Mouse (Mus musculus) fibroblast of lung, adult 2 months (primary cell): Measurements from ENCODE around the gene Ldlr.
"Not testable (repeated sequence)": the region's sequence is repeated elsewhere in the genome, so short reads cannot be mapped to it uniquely, and the experiment has no call there.

Experiments used
- DNase-seq: peaks from one replicate; pipeline ENCODE4 v3.0.0-alpha.2; 2011; ENCODE audit warnings: low read depth

The Ldlr gene

DNA sequence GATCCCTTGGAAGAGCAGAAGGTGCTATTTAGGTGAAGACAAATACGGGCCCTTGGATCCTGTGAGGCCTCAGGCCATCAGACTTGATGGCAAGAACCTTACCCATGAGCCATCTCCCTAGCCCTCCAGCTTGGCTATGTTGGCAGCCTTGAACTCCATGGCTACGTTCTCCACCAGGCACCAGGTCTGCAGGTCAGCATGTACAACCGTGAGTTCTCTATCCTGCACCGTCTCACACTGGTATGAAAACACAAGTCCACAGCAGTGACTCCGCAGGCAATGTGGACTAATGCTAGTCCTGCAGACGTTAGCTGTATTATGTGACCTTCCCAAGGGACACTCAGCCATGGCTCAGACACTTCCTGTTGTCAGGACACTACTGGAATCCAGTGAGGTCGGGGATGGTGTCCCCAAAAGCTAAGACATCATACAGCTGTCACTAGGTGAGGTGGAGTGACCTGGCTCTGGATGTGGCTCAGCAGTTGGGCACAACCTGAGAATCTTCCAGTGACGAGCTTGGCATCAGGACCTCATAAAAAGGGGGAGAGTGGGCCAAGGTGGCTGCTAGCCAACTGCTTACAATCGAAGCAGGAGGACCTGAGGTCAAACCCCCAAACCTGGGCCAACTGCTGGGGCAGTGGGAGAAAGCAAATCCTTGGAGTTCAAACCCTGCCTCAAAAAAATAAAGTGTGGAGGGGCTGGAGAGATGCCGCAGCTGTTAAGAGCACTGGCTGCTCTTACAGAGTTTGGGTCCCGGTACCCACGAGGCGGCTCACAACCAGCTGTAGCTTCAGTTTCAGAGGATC lies 31.4 kb downstream of the Ldlr start:
- DNase-seq, result no peak

DNA sequence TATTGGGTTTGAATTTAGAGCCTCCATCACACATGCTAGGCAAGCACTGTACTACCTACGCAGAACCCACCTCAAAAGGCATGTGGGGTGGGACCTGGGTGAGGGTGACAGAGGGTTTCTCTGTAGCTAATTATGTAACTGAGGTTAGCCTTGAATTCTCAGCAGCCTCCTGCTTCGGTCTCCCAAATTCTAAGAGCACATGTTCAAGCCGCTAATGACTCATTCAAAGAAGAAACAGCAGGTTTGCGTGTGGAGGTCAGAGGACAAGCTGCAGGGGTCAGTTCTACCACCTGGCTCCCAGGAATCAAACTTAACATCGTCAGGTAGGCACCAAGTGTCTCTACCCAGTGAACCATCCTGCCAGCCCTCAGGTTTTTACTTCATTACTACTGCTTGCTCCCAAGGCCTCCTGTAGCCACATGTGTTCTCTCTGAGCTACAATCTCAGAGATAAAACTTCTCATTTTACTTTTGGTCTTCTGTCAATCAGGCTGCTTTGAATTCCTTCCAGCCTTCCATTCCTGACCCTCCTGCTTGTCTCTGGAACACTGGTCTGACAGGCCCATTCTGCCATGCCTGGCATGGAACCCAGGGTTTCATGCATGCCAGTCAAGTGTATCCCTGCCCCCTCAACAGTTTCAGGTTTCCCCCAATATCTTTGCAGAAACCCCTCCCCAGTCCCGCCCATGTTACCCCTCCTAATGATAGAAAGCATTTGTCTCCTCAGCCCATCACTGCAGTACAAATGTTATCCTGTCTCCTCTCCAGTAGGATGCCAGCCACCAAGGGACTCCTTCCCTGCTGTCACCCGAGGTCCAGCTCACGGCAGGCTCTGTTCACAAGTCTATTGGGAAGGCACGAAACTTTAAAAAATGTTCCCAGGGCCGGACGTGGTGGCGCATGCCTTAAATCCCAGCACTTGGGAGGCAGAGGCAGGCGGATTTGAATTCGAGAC lies 35.6 kb downstream of the Ldlr start:
- DNase-seq, result no peak

DNA sequence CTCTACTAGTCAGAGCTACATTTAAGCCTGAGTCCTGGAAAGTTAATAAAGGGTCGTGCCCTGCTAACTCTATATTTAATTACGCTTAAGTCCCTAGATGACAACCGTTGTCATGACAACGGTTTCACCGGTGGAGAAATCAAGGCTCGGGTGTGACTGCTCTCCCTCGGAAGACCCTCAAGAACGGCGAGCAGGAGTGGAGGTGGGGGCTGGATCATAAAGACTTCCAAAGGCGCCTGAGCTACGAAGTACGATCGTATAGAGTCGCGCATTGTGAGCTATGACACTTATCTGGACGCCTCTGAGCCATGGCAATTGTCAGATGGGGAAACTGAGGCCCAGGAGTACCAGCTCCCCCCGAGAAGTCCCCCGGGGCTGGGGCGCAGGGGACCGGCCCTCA lies 36.4 kb downstream of the Ldlr start:
- no peak for DNase-seq

DNA sequence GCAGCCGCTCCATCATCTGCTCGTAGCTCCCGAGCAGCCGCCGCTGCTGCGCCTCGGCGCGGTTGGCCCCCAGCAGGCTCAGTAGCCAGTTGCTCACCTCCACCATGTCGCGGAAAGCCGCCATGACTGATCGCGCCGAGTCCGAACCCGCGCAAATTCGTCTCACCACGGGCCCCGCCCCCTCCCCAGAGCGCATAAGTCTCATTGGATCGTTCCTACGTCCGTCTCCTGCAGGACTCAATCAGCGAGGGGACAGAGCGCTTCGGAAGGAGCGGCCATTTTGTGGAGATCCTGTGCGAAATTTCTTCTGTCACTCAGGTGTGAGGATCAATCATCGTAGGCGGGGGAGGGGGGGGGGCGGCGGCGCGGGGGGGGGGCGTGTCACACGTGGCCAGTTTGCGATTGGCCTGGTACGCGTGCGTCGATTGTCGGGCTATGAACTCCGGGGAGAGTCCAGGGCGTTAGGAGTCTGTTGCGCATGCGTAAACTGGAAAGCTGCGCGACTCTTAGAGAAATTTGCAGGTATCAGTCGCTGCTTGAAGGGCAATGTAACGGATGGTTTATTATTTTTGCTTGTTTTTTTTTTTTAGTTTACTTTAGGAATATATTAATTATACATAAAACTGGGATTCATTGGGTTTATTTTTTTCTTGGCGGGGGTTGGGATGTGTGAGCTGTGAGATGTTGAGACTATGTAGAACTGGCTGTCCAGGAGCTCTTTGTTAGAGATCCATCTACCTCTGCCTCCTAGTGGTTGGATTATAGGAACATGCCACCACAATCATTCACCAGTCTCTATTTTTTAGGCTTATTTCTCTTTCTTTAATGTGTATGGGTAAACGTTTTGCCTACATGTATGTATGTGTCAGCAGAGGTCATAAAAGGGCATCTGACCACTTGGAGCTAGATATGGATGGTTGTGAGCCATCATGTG lies 37.1 kb downstream of the Ldlr start, which contains the start of gene Spc24:
Spc24 (minus strand) TSS at position 149 of the 934 bp plus-strand sequence.
- peak; percentile 85 for DNase-seq

DNA sequence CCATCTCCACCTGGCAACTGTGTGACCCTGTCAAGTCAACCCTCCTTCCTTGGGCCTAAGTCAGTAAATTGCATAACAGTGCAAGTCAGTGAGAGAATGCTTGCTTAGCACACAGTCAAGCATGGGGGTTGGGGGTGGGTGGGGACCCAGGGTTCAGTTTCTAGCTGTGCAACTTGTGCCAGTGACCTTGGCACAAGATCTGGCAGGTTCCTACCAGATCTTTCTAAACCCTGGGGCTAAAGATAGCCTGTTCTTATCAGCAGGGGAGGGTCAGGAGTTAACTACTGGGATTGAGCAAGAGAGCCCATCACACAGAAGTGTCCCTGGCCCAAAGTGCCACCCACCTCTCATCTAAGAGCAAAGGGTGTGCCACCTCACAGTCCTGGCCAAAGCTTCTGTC lies 38.9 kb downstream of the Ldlr start:
- DNase-seq, result no peak

DNA sequence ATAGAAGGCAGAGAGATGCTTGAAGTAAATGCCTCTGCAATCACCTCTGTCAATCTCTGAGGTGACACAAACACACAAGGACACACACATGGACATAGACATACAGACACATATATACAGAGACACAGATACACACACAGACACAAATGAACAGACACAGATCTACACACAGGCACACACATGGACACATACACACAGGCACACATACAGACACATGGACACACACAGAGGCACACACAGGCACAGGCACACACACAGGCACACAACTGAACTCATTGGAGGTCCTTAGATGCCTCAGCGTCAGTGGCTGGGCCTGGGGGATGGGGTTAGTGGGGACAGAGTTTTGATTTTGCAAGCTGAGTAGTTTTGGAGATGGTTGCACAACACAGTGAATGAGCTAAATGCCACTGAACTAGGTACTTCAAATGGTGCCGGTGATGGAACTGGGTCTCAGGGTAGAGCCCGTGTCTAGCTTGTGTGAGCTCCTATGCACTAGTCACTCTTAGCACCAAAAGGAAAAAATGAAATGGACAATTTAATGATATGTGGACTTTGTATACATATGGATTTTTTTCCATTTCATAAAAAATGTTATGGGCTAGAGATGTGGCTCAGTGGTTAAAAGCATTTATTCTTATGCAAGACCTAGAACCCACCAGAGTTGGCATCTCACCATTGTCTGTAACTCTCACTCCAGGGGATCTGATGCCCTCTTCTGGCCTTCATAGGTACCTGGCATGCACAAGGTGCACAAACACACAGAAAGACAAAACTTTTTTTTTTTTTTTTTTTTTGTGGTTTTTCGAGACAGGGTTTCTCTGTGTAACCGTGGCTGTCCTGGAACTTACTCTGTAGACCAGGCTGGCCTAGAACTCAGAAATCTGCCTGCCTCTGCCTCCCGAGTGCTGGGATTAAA lies 41.1 kb downstream of the Ldlr start:
- no peak for DNase-seq

DNA sequence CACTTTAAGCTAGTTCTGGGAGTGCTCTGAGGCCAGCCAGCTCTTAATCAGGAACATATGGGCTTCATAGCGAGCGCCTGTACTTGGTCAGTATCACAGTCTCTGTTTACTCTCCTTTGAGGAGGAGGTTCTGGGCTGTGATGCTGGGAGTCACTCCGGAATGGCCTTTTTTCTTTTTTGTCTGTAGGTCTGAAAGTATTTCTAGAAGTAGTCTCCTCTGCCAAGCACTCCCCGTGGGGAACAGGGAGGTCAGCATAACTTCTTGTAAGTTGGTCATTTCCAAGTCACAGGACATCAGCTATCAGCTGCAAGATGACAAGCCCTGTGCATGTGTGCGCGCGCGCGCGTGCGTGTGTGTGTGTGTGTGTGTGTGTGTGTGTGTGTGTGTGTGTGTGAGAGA lies 44.6 kb downstream of the Ldlr start:
- peak; percentile 93 for DNase-seq

DNA sequence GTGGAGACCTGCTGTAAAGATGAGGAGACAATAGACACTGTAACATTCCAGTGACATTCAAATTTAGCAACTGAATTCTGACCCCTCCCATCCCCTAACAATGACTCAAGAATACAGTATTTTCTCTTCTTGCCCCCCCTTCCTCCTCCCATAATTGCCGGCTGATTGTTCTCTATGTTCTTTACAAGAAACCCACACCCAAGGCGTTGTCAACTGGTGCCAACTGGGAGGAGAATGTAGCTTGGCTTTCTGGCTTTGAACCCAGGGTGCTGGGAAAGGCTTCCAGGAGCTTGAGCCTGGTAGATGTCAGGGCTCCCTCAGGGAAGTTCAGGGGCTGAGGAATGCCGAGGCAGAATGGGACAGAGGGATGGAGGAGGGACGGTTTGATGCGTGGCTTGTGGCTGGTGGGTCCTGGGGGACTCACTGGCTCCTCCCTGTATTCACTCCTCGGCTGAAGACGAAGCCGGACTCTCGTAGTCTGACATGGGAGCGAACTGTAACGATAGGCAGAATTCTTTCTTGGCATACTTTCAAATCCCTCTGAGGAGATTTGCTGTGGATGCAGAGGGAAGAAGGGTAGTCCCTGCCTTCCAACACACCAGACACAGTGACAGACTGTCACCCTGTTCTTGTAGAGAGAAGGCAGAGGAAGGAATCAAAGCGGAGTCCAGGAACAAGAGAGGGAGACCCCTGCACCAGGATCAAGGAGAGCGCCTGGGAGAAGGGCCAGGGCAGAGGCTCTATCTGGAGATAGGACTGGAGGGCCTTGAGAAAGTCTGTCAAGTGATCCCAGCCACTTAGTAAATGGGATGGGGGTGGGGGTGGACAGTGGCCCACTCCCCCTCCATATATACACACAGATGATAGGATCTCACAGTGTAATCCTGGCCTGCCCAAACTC lies 45.5 kb downstream of the Ldlr start:
- peak; percentile 79 for DNase-seq

DNA sequence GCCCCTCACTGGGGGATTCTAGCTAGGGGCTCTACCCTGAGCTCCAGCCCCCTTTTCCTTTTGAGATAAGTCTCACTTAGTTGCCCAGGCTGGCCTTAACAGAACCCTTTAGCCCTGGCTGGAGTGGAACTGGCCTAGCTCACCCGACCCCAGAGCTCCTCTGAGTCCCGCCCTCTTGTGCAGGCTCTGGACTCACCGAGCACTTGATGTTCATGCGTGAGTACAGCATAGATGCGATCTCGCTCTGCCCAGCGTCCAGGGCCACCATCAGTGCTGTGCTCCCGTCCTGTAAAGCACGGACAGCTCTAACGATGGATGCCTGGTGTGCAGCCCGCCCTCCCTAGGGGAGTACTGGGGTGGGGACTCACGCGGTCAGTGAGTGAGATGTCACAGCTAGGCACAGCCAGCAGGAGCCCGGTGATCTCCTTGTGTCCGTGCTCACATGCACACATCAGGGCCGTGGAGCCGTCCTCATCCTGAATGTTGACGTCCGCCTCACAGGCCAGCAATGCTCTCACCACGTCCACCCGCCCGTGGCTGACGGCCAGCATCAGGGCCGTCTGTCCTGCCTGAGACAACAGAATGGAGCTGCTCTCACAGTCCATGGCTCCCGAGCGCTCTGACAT lies 46.4 kb downstream of the Ldlr start:
- no peak for DNase-seq

DNA sequence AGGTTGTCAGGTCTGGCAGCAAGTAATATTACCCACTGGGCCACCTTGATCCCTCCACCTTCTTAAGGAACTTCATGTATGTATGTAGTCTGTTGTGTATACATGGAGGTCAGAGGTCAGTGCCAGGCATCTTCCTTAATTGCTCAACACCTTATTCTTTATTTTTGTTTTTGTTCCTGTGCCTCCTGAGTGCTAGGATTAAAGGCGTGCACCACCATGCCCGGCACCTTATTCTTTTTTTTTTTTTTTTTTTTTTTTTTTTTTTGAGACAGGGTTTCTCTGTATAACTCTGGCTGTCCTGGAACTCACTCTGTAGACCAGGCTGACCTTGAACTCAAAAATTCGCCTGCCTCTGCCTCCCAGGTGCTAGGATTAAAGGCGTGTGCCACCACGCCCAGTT lies 50.1 kb downstream of the Ldlr start:
- DNase-seq, result not testable (repeated sequence)

DNA sequence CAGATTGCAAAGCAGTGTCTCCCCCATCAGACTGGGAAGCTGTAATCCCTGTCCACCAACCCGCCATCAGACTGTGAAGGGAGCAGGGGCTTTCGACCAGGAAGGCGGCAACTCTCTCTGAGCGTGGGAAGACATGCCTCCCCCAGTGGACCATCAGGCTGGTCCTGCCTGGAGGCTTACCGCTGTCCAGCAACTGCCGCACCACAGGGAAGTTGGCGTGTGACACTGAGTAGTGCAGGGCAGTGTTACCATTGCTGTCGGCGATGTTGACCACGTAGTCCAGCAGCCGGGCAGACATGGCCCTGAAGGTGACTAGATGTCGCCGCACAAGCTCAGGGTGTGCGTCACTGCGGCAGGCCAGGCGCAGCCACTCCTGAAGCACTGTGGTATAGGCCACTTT lies 51.1 kb downstream of the Ldlr start:
- DNase-seq, result no peak

DNA sequence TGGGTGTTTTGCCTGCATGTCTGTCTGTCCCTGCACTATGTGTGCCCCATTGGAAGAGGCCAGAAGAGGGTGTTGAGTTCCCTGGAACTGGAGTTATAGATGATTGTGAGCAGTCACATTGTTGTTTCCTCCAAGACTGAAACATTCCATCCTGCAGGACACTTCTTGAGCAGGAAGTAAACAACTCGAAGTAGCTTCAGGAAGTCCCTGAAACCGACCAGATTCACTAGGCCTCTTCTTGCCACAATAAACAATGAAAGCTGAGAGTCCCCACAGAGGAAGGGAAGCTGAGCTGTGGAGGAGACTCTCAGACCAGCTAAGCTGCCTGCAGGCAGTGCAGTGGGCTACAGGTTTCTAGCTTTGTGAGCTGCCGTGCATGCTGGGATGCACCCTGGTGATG lies 54.4 kb downstream of the Ldlr start:
- DNase-seq, result no peak

DNA sequence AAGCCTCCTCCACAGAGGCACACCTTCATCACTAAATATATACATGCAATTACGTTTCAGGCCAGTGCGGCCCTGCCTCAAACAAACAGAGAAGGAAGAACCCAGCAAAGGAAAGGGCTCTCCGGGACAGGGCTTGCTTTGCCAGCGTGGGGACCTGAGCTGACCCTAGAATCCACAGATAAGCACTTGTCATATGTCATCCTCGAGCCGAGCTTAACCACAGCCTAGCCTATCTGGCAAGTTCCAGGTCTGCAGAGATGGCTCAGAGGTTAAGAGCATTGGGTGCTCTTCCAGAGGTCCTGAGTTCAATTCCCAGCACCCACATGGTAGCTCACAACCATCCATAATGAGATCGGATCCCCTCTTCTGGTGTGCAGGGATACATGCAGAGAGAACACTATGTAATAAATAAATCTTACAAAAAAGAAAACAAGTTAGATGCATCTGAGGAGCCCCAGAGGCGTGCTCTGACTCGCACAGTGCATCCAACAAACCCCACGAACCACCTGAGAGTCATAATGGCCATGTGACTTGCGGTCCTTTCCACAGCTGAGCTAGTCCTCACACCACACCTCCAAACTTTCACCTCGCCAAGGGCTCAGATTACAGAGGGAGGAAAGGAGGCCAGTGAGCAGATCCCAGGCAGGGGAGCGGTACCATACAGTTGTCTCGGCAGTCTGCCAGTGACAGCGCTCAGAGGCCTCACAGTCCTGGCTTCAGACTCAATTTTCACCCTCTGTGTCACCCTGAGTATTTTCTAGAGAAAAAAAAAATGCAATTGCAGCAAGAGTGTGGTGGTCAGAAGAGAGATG lies 58.6 kb downstream of the Ldlr start:
- peak; percentile 78 for DNase-seq

DNA sequence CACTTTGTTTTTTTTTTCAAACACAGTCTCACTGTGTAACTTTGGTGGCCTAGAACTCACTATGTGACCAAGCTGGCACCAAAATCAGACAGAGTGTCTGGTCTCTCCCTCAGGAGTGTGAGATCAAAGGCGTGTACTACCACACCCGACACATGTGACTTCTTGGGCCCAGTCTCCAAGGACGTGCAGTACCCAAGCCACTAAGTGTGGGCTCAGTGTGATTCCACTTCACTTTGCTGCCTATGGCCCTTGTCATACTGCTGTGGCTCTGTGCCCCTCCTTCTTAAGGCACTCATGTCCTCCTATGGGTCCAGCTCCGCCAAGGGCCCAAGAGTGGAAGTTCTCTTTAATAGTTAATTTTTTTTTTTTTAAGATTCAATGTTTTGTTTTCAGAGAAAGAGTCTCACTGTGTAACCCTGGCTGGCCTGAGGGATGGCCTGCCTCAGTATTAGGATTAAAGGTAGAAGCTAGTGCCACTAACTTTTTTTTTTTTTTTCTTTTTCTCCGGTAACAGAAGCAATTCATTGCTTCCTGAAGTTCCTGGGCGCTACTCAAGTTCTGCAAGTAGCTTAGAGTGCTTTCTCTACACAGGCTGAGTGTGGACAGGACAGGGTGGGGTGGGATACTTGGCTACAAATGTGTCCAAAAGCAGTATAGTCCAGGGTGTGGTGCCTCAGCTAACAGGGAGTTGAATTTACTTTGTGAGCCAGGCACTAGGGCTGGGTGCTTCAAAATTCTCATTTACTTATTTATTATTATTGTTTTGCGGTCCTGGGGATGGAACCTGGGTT lies 61.4 kb downstream of the Ldlr start:
- DNase-seq, result no peak

DNA sequence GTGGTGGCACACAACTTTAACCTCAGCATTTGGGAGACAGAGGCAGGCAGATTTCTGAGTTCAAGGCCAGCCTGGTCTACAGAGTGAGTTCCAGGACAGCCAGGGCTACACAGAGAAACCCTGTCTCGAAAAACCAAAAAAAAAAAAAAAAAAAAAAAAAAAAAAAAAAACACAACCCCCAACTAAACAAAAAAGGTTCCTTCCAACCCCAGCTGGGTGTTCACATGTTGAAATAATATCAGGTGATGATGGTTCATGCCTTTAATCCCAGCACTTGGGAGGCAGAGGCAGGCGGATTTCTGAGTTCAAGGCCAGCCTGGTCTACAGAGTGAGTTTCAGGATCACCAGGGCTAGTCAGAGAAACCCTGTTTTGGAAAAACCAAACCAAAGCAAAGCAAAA lies 63.0 kb downstream of the Ldlr start:
- DNase-seq, result not testable (repeated sequence)

DNA sequence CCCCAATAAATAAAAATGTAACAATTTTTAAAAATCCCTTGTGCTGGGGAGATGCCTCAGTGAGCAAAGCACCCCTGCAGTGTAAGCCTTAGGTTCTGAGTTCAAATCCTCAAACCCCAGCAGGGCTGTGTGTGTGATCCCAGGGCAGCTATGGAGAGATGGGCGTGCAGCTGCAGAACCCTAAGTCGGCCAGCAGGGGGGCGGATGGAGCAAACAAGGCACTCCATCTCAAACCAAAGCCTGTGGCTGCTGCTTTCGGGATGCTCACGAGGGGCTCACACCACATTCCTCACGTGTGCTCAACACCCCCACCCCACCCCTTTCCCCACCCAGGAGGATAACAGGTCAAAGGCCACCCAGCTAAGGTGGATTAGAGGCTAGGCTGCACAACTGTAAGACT lies 63.6 kb downstream of the Ldlr start:
- no peak for DNase-seq

DNA sequence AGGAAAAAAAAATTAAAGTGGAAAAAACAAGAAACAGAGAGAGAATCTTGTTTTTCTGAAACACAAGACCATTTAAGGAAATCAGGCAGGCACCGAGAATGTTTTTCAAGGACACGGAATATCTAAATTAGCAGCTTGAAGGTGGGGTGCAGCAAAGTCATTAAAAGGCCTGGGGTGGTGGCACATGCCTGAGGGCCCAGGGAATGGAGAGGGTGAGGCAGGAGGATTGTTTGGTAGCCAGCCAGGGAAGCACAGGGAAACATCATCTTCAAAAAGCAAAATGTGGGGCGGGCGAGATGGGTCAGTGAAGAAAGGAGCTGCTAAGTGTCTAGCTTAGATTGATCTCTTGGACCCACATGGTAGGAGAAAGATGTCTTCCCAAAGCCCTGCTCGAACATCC lies 64.4 kb downstream of the Ldlr start:
- DNase-seq, result no peak

DNA sequence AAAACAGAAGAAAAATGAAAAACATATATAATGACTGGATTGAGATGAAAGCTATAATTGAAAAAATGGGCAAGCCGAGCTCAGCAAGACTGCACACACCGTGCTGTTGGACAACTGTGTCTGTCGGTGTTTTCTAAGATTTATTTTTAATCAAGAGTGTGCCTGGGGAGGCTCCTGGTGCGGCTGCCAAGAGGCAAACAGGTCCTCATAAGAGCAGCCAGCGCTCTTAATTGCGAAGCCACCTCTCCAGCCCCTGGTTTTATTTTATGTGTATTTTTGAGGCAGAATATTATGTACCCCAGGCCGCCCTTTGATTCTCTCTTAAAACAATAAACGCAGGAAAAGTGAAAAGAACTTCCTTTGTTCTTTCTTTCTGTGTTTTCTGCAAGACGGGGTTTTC lies 65.0 kb downstream of the Ldlr start:
- no peak for DNase-seq
